Mouse (Mus musculus) spleen, postnatal 36 days (tissue): ENCODE measurements around the gene St8sia4.

Experiments used
- DNase-seq, 2 experiments: peaks; one replicate each; pipeline ENCODE4 v3.0.0; 2022; ENCODE audit warnings: low spot score in 2 of 2, mixed read lengths in 1 of 2

St8sia4 gene

DNA sequence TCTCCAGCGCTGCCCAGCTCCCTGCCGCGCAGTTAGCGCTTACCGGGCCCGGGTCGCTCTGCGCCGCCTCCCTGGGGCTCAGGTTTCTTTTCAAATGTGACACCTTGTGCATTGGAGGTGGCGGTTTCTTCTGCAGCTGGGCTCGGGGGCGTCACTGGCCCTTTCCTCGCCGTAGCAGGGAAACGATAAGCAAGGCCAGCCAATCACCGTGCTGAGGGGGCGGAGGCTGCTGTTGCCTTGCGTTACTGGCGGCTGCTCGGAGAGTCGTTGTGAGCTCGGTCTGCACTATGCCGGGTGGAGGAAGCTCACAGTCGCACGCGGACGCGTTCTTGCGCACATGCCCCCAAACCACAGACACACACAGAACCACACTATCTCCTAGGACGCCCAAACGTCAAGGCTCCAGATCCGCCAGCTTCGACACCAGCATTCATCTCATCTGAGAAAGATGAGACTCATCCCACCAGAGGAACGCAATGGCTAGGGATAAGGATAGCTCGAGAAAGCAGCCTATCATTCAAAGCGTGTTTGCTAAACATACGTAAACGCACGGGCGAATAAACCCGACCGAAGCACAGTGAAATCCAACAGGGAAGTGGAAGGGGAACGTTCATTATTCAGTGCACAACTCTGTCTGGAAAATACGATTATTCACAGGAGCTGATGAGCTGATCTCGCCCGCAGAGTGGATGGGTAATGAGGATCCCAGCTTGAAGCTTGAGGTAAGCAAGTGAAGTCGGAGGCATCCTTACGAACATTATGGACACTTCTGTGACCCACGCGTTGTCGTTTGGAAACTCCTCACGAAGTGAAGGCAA, at the start of gene St8sia4:
Gene St8sia4, minus strand, starts transcription at position 137 of the 818 bp plus-strand sequence.
- DNase-seq, result peak; percentile 94 to 95

DNA sequence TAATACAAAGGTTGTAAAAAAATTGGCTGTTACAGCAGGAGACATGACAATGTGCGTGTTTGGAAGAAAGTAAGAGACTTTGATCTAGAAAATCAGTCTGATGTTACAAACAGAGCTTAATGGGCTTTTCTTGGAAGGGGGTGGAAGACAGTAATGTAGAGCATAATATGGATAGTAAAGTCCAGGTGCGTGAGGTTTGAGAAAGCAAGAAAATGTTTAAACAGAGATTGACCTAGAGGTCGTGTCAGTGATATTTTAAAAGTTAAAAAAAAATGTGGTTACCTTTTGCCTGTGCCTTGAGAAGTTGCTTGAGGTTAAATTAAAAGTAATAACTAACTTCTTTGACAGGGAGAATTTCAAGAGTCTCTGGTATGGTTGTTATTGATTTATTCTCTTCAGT, 41.8 kb upstream of the St8sia4 start:
- no peak for DNase-seq

GRCm38 (mm10) chr1:95699903-95700302, 32.5 kb upstream of the St8sia4 start:
- no peak for DNase-seq

GRCm38 (mm10) chr1:95674052-95674451, 6.7 kb upstream of the St8sia4 start:
- DNase-seq, result no peak

GRCm38 (mm10) chr1:95668253-95668805, 958 bp upstream of the St8sia4 start:
- DNase-seq, result no peak

DNA sequence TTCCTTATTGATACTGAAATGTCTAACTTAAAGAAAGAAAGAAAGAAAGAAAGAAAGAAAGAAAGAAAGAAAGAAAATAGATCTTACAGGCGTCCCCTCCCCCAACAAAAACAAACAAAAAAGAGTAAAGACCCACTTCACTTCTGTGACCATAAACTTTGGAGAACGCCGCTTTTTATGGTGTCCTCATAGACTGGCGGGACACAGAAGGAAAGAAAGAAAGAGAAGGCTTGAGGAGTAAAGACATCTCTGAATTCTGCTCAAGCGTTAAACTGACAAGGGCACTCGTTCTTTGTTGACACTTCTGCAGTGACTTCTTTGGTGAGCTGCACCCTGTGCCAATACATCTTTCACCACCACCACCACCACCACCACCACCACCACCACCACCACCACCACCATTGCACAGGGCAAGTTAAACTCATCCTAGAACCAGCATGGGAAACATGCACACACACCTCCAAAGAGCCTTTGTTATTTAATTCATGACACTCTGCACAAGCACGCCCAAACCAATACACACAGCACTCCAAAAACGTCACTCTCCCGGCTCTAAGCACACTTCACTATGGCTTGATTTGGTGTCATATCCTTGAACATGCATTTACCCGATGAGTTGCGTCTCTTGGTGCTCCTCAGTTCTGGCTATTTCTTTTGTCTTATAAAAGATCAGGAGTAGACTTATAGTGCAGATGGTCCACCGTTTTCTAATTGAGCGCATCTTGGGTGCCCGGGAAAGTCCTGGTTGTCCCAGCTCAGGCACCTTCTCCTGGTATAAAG, 640 bp downstream of the St8sia4 start:
- DNase-seq, result peak; percentile 9 to 12

- peak; percentile 65 for DNase-seq
Measured at GRCm38 (mm10) chr1:95665951-95666484, 1.4 kb downstream of the St8sia4 start.

DNA sequence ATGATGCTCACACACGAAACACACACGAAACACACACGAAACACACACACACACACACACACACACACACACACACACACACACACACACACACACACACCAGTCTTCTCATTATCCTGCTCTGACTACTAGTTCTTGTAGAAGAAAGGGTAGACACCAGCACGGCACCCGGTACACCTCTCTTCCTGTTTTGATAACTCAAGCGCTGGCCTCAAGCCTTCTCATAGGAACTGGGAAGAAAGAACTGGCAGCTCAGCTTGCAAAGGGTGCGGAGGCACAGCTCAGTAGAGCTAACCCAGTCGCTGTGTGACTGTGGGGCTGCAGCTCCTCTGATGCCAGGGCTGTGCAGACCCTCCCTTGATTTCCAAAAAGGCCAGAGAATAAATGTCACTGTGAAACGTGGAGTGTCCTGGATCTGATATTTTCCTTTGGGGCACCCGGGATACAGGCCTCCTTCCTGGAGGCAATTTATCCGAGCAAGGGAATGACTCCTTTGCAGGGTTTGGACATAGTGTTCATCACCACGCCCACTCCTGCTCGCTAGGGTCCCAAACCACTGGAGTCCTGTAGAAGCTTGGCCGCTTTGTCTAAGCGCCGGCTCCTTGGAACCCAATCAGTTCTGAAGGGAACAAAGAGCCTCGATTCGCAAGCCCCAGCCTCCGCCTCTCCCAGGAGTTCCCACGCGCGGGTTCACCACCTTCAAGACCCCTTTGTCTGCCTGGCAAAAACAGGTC, 2.2 kb downstream of the St8sia4 start:
- DNase-seq, result peak; percentile 71 to 75

DNA sequence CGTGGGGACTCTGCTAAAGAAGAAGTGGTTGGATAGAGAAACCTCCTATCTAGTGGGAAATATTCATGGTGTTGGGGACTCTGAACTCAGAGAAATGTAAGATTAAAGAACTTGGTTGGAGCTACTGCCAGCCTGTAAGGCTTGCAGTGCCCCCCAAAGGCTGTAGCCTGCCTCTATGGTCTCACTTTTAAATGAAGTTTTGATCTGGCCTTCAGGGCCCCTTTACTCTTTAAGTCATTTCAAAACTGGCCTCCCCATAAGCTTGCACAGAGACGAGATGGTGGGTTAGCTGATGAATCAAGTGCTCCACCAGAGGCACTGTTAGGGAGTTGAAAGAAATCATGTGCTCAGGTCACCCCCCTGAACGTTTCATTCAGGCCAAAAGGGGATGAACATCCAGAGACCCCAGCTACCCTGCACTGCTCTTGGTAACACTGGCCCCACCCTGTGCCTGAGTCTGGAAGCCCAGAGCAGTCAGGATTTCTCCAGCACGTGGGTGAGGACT, 3.0 kb downstream of the St8sia4 start:
- DNase-seq, result peak; percentile 50 to 51

- peak; percentile 42 to 56 for DNase-seq
Measured at GRCm38 (mm10) chr1:95657051-95657668, 10.2 kb downstream of the St8sia4 start.

- DNase-seq, result peak; percentile 47 to 59
Measured at GRCm38 (mm10) chr1:95655564-95655963, 11.8 kb downstream of the St8sia4 start.

- DNase-seq, result no peak
Measured at GRCm38 (mm10) chr1:95653445-95653844, 13.9 kb downstream of the St8sia4 start.

- DNase-seq, result no peak
Measured at GRCm38 (mm10) chr1:95644292-95644691, 23.1 kb downstream of the St8sia4 start.

DNA sequence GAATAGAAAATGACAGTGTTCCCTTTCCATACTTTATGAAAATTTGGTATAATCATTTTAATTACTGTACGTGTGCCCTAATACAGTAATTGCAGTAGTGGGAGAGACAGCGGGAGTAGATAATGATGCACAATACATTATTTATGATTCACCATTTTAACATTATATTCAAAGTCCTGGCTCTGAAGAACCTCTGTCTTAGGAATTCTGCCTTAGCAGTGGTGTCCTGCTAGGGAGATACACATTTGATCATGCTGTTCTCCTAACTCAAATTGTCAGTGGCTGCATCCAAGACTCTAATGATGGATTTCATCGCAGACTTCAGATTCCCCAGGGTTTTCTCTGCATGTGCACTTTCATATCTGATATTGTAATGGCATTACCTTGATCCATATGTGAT, 28.4 kb downstream of the St8sia4 start:
- DNase-seq, result no peak

DNA sequence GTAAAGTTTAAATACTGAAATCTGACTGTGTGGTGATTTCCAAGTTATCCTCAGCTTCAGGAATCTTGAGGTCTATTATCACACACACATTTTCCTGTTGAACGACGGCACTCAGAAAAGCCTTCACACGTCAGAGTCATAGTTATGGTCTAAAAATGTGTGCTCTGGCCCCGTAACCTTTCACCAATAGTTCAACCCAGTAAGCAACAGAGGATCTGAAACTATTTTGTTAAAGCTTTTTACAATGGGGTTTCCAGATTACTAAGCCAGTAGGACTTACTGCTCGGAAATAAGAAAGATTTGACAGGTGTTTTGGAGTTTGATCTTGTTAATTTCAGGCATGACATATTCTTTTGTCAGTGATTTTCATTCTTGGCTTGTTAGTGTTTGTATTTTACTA, 43.0 kb downstream of the St8sia4 start:
- DNase-seq, result peak in 1 of 2 experiments; percentile 29

DNA sequence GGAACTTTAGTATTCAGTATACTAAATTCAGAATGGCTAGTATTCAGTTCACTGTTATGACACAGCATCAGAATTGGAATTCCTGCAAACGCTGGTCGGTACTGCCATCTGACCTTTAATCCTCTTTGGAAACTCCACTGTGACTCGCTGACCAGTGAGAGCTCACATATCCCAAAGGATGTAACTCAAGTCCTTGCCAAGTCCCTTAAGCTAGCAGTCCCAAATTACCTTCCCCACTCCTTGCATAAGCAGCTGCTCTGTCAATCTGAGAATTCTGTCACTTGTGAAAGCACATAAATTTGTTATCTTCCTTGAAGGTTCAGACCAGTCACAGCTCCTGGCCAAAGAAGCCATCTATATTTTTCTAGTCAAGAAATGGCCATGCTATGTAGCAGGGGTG, 48.7 kb downstream of the St8sia4 start:
- DNase-seq, result no peak

DNA sequence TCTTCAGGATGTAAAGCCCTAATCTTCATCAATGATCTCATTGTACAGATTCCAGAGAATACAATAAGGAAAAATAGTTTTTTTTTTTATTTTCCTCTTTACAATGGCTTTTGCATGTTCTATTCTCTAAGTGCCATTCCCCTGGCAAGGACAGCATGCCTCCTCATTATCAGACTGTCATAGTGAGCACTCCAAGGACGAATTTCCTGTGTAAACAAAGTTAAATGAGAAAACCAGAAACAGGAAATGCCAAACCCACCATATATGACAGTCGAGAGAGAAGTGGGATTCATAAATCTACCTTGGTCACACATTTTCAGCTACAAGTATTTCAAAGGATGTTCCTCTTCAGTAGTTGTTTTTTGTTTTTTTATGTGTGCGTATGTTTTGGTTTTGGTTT, 49.2 kb downstream of the St8sia4 start:
- DNase-seq, result no peak

DNA sequence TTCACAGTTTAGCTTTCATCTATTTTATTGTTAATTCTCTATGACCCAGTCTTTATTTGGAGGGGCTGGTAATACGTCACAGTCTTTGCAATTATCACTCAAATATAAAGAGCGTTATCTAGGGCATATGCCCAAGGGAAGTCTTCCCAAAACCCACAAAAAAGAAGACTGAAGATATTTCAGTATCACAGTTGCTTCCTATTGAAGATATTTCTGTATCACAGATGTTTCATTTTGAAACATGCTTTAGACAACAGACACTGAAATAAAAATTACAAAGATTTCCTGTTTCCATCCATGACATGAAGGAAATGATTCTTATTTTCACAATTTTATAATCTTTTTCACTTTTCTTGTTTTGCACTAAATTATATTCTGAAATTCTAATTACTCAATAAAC, 57.4 kb downstream of the St8sia4 start:
- DNase-seq, result no peak

DNA sequence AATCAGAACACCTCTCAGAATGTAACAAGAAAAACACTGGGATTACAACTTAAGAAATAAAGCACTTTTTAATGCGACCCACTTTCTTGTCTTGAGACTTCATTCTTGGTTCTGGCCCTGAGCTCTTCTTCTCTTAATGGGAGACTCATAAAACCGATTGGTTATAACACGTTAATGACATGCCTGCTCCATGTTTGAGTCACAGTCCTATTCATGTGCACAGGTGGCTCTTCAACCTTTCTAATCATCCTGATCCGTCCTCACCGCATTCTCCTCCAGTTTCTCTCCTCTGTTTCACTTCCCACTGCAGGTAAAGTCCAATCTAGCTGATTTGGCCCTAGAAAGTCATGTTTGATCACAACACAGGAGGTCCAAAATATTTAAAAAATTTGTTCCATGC, 58.3 kb downstream of the St8sia4 start:
- no peak for DNase-seq

DNA sequence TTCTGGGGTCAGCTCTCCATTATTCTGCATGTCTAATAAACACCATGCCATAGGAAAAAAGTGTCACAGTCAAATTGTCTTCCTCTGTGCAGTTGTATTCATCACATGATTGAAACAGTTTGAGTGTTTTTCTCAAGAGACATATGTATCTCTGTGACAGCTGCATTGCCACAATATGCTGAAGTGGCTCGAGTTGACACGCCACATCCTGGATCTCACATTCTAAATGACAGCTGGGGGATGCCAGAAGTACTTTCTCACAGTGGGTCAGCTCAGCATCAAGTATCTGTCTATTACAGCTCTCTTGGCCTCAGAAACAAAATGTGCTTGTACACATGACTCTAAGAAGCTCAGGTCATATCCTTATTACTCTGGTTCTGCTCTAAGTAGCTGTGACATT, 61.9 kb downstream of the St8sia4 start:
- DNase-seq, result peak; percentile 52 to 53

- DNase-seq, result no peak
Measured at GRCm38 (mm10) chr1:95598108-95598507, 69.3 kb downstream of the St8sia4 start.
